Mouse (Mus musculus) forelimb bud, embryonic 11.5 days (tissue): Measurements from ENCODE around the gene Nmnat1.
"Not testable (repeated sequence)": the region's sequence is repeated elsewhere in the genome, so short reads cannot be mapped to it uniquely, and the experiment has no call there.

ENCODE experiments used
- DNase-seq: peaks from one replicate; pipeline ENCODE4 v3.0.0-alpha.2; 2012; ENCODE audit warnings: low read depth, low spot score

Nmnat1 gene

DNA sequence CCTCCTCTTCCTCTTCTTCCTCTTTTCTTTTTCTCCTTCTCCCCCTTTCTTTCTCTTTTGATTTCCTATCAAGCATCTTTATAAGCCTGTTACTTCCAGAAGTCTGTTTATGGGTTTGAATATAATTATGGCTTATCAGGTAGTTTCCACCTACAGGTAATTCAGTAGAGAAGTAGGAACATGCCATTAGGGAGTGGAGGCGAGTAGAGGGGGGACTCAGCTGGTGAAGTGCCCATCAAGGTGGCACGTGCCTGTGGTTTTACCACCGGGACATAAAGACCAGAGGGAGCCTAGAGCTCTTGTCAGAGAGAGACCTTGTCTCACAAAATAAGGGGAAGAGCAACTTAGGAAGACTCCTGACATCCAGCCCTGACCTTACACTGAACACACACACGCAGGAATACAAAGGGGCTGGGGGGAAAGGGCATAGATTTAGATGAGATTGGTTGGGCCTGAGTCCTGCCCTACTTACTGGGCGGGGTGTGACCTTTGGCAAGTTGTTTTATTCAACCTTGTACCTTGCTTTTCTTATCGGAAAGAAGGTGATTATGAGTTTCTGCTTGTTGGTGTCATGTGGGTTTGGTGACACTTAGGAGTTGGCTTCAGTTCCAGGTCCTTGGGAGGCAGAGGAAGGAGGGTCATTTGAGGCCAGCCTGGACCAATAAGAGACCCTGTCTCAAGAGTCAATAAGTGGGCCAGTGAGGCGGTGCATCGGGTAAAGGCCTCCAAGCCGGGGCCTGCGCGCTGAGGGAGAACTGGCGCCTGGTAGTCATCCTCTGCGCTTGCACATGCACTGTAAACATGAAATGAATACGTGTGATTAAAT lies 4.6 kb upstream of the Nmnat1 start:
- DNase-seq = no peak

GRCm38 (mm10) chr4:149487729-149488128 lies 2.7 kb upstream of the Nmnat1 start:
- no peak for DNase-seq

- DNase-seq = peak; percentile 7
Observed at GRCm38 (mm10) chr4:149485825-149486206, 814 bp upstream of the Nmnat1 start.

- no peak for DNase-seq
Observed at GRCm38 (mm10) chr4:149484566-149484965, 436 bp downstream of the Nmnat1 start.

DNA sequence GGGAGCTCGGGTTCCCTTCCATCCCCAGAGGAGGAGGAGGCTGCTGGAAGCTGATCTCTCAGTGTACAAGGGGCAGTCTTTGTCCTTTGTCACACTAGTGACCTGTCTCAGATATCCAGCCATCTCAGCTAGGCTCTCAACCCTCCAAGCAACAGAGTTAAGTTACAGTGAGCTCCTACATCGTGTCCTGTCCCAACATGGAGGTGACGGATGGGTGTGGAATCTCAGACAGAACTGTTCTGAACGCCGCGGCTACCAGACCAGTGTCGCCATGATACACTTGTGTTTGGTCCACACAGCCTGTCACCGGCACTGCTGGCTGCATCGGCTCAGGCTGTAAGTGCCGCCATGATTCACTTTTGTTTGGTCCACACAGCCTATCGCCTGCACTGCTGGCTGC lies 7.9 kb downstream of the Nmnat1 start, which contains the start of gene Tmem274:
TSS of gene Tmem274 (plus strand) at position 301 of the 400 bp plus-strand sequence.
- no peak for DNase-seq

GRCm38 (mm10) chr4:149475096-149475495 lies 9.9 kb downstream of the Nmnat1 start:
- no peak for DNase-seq

DNA sequence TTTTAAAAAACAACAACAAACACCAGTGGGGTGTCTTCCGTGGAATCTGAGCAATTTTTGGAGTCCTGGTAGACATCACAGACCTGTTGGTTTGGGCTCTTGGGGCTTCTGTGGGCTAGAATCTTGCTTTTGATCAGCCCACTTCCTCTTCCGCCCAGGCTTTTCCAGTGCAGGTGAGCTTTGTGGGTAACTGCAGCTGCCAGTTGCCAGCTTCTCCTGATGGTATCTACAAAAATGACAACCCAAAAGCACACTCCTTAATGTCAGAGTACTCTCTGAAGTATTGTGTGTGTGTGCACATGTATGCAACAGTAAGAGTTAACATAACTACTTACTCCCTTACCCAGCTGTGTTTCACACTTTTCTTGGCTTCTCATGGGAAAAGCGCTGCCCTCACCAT lies 15.4 kb downstream of the Nmnat1 start:
- no peak for DNase-seq

- no peak for DNase-seq
Observed at GRCm38 (mm10) chr4:149463435-149463950, 21.5 kb downstream of the Nmnat1 start.

DNA sequence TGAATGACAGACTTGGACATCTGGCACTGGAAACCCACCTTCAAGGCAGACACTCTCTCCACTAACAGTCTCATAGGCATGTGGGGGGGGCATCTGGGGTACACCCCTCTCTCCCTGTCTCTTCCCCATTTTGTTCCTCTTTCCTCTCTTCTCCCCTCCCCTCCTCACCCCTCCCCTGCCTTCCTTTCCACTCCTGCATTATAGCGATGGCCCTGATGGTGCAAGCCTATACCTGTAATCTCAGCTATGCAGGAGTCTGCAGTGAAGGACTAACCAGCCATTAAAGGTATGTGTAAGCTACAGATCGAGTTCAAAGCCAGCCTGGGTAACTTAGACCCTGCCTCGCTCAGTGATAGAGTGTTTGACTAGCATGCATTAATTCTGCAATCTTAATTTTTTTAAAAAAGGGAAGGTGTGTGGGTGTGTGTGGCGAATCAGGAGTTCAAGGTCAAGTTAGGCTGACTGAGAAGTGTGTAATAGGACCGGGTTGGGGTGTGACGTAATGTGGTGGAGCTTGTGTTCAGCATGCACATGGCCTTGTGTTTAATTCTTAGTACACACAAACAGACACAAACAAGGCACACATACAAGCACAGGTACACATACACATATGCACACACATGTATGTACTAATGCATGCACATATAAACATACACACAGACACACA lies 22.6 kb downstream of the Nmnat1 start:
- DNase-seq = no peak

- DNase-seq = no peak
Observed at GRCm38 (mm10) chr4:149461579-149462304, 23.3 kb downstream of the Nmnat1 start.

- DNase-seq = not testable (repeated sequence)
Observed at GRCm38 (mm10) chr4:149460475-149460874, 24.5 kb downstream of the Nmnat1 start.

DNA sequence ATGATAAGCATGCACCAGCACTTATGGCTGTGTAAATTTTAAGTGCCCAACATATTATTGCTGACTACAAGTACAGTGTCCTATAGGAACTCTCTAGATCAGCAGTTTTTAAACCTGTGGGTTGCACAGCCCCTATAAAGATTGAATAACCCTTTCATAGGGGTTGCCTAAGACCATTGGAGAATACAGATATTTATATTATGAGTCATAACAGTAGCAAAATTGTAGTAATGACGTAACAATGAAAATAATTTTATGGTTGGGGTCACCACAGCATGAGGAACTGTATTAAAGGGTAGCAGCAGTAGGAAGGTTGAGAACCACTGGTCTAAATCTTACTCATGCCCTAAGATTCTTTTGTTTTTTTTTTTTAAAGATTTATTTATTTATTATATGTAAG lies 25.6 kb downstream of the Nmnat1 start:
- DNase-seq = no peak

DNA sequence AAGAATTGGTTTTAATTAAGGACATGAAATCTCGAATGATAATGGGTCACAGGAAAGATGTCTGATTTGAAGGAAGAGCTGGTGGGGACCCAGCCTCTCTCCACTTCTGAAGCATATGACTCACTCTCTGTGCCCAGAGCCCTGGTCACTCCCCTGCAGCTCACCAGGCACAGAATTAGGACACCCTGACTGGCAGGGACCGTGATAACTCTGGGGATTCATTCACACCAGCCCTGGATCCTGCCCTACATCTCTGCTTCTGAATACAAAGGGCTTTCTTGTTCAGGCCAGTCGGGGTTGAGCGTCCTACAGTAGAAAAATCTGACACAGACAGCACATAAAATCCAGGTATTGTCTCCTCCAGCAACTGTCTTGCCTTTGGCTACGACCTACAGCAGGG lies 26.5 kb downstream of the Nmnat1 start:
- DNase-seq = no peak

DNA sequence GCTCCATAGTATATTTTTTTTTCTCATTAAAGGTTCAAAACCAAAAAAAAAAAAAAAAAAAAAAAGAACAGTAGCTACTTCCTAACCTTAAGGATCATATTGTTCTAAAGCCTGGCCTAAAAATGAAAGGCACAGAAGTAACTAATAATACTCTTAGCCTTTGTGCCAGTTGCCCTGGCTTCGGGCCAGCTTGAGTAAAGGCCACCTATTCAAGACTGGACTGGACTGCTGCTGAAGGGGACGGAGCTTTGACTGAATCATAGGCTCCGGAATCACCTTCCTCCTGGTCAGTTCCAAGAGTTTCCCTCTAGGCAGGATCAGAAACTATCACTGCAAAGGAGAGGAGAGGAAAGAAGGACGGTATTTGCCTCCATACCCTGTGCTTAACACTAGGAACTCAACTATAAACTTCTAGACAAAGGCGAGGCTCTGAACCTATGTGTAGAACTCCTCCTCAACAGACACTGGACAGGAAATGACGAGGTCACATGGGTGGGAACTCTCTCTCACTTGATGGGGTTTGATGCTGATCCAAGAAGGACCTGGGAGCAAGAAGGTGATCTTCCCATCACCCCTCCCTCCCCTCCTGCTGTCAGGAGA lies 27.1 kb downstream of the Nmnat1 start:
- DNase-seq = no peak

- DNase-seq = not testable (repeated sequence)
Observed at GRCm38 (mm10) chr4:149457163-149457562, 27.8 kb downstream of the Nmnat1 start.

DNA sequence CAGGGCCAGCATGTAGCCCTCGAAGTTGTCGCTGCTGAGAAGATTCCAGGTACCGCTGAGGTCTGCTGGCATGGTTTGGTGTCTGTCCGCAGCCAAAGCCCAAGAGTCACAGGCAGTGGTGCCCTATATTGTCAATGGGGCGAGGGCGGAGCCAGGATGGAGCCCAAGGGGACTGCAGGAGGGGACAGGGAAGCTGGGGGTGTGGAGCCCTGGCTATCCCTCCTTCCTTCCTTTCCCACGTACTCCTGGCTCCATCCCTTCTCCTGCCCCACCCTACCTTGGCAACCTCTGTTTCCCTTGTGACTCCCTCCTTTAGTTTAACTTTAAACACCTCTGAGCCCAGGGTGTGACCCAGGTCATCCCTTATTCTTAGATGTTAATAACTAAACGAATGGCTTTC lies 30.1 kb downstream of the Nmnat1 start, which contains the start of gene Rbp7:
TSS of gene Rbp7 (minus strand) at position 100 of the 400 bp plus-strand sequence.
- no peak for DNase-seq

- no peak for DNase-seq
Observed at GRCm38 (mm10) chr4:149454263-149454662, 30.7 kb downstream of the Nmnat1 start.

DNA sequence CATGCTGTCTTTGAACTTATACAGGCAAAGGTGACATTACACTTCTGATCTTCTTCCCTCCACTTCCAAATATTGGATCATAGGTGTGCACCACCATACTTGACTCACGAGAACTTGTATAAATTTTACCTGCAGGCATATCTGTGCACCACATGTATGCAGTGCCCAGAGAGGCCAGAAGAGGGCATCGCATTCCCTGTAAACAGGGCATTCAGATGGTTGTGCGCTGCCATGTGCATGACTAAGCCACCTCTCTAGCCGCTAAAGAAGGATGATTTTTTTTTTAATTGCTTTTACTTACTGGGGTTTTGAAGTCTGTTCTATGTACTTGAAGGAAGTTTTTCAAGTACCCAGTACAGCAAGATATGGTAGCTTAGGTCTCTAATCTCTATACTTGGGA lies 31.3 kb downstream of the Nmnat1 start:
- DNase-seq = peak; percentile 43

DNA sequence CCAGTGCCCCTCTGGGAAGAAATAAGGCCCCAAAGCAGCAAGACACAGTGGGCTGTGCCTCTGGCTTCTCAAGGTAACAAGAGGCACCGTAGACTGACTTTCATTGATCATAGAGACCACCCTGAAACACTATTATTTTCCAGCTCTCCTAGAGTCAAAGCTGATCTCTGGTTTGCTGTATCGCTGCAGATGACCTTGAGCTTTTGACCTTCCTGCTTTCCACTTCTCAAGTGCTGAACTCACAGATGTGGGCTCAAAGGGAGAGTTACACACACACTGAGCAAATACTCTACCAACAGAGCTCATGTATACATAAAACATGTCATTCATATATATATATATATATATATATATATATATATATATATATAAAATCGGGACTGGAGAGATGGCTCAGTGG lies 34.4 kb downstream of the Nmnat1 start:
- DNase-seq = no peak

DNA sequence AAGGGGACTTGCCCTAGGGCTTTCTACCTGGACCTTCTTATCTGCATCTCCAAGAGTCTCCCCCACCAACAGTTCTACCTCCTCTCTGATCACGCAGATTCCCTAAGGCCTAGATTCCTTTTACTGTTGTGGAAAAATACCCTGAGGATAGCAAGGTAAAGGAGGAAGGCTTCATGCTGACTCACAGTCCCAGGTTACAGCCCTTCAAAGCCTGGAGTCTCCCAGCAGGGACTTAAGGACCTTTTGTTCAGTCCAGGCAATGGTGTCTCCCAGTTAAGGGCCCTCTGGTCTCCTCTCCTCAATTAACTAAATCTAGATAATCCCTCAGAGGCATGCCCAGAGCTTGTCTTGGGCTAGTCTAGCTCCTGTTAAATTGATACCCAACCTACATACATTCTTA lies 38.7 kb downstream of the Nmnat1 start:
- DNase-seq = no peak

- DNase-seq = peak; percentile 72
Observed at GRCm38 (mm10) chr4:149445868-149446267, 39.1 kb downstream of the Nmnat1 start.
